Mouse (Mus musculus): ENCODE results near the gene Kcnip1. TPM values are rescaled to one million over a fixed set of nuclear protein-coding genes. Genes with fewer than 3 reads are reported as not detected.
A peak's percentile ranks its signal among the peaks of the same experiment; 100 is the strongest.

Gene Kcnip1
- polyA plus RNA-seq, 1 experiment from 2014 or later = 61.8 TPM

GRCm38 (mm10) chr11:33649358-33649757, 343.6 kb downstream of the Kcnip1 start:
- H3K27me3 ChIP-seq (replicated peaks; ENCODE audit: control insufficient read depth, insufficient read depth, low read length) = no peaks in the 10 kb centered on the region
- no peak overlapping the region for H3K4me2 ChIP-seq (ENCODE audit: low read length)
- H3K4me3 ChIP-seq (replicated peaks; ENCODE audit: low read length) = no peak overlapping the region
- ATAC-seq = no peak
- WGBS = 66% methylated on average over 2 of the region's 2 CpGs
- H3K36me3 ChIP-seq (ENCODE audit: control insufficient read depth, insufficient read depth) = no peaks in the 10 kb centered on the region
- H3K27ac ChIP-seq (ENCODE audit: low read length) = no peak overlapping the region
- no peaks in the 10 kb centered on the region for H3K9me3 ChIP-seq (ENCODE audit: control insufficient read depth, low read length)
- no peak overlapping the region for H3K9ac ChIP-seq (replicated peaks; ENCODE audit: low read depth, low read length)
- H3K4me1 ChIP-seq (replicated peaks; ENCODE audit: control insufficient read depth, insufficient read depth, low read length) = no peaks in the 10 kb centered on the region

GRCm38 (mm10) chr11:33637107-33637506, 355.8 kb downstream of the Kcnip1 start:
- Histone ChIP-seq H3K9ac (replicated peaks; ENCODE audit: low read depth, low read length) (no peak overlapping the region), H3K4me2 (ENCODE audit: low read length) (no peak overlapping the region), H3K4me3 (replicated peaks; ENCODE audit: low read length) (no peak overlapping the region), H3K4me1 (replicated peaks; ENCODE audit: control insufficient read depth, insufficient read depth, low read length) (no peaks in the 10 kb centered on the region), H3K36me3 (ENCODE audit: control insufficient read depth, insufficient read depth) (no peaks in the 10 kb centered on the region), H3K9me3 (ENCODE audit: control insufficient read depth, low read length) (no peaks in the 10 kb centered on the region), H3K27ac (ENCODE audit: low read length) (no peak overlapping the region), H3K27me3 (replicated peaks; ENCODE audit: control insufficient read depth, insufficient read depth, low read length) (no peaks in the 10 kb centered on the region)
- no peak for ATAC-seq
- 96% methylated on average over 2 of the region's 2 CpGs for WGBS

DNA sequence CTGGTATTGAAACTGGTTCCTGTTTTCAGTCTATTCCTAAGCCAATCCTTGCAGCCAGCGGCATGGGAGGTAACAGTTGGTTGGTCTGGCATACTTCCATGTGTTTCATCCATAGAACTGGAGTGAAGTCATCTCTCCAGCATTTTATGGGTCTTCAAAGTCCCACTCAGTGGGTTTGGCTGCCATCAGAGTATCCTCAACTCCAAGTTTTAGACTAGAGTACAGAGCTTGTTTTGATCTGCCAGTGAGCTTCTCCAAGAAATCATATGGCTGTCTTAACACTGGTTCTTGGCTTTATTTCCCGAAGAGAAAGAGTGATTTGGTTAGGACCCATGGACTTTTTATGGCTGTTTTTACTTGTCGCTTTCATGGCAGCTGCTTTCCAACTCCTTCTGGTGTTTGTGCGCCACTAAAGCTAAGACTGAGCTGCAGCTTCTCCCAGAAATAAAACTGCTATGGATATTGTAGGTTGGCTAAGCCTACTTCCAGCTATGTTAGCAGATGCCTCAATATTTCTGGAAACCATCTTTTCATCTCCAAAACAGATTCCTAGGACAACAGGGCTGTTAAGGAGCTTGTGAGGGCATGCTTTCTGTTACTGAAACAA, 365.7 kb downstream of the Kcnip1 start:
- no peaks in the 10 kb centered on the region for H3K9me3 ChIP-seq (ENCODE audit: control insufficient read depth, low read length)
- H3K27me3 ChIP-seq (replicated peaks; ENCODE audit: control insufficient read depth, insufficient read depth, low read length) = no peaks in the 10 kb centered on the region
- no peak overlapping the region for H3K4me3 ChIP-seq (replicated peaks; ENCODE audit: low read length)
- H3K4me1 ChIP-seq (replicated peaks; ENCODE audit: control insufficient read depth, insufficient read depth, low read length) = no peaks in the 10 kb centered on the region
- H3K36me3 ChIP-seq (ENCODE audit: control insufficient read depth, insufficient read depth) = no peaks in the 10 kb centered on the region
- H3K27ac ChIP-seq (ENCODE audit: low read length) = no peak overlapping the region
- ATAC-seq = peak; percentile 72
- WGBS = 78% methylated on average over 4 of the region's 4 CpGs
- H3K9ac ChIP-seq (replicated peaks; ENCODE audit: low read depth, low read length) = no peak overlapping the region
- no peak overlapping the region for H3K4me2 ChIP-seq (ENCODE audit: low read length)

GRCm38 (mm10) chr11:33614218-33614617, 378.7 kb downstream of the Kcnip1 start:
- H3K9me3 ChIP-seq (ENCODE audit: control insufficient read depth, low read length) = no peaks in the 10 kb centered on the region
- no peak overlapping the region for H3K4me3 ChIP-seq (replicated peaks; ENCODE audit: low read length)
- H3K4me2 ChIP-seq (ENCODE audit: low read length) = no peak overlapping the region
- peak; percentile 78 for ATAC-seq
- no peak overlapping the region for H3K9ac ChIP-seq (replicated peaks; ENCODE audit: low read depth, low read length)
- H3K27ac ChIP-seq (ENCODE audit: low read length) = no peak overlapping the region
- no peaks in the 10 kb centered on the region for H3K4me1 ChIP-seq (replicated peaks; ENCODE audit: control insufficient read depth, insufficient read depth, low read length)
- no peaks in the 10 kb centered on the region; the same call in 1 of the 2 replicates for H3K27me3 ChIP-seq (replicated peaks; ENCODE audit: control insufficient read depth, insufficient read depth, low read length)
- WGBS = 7% methylated on average over 15 of the region's 15 CpGs
- no peaks in the 10 kb centered on the region for H3K36me3 ChIP-seq (ENCODE audit: control insufficient read depth, insufficient read depth)

- H3K27ac ChIP-seq (ENCODE audit: low read length) = no peak overlapping the region
- ATAC-seq = no peak
- no peaks in the 10 kb centered on the region for H3K9me3 ChIP-seq (ENCODE audit: control insufficient read depth, low read length)
- no peaks in the 10 kb centered on the region for H3K4me1 ChIP-seq (replicated peaks; ENCODE audit: control insufficient read depth, insufficient read depth, low read length)
- H3K4me3 ChIP-seq (replicated peaks; ENCODE audit: low read length) = no peak overlapping the region
- no peak overlapping the region for H3K9ac ChIP-seq (replicated peaks; ENCODE audit: low read depth, low read length)
- no peaks in the 10 kb centered on the region for H3K36me3 ChIP-seq (ENCODE audit: control insufficient read depth, insufficient read depth)
- H3K4me2 ChIP-seq (ENCODE audit: low read length) = no peak overlapping the region
- WGBS = 66% methylated on average over 3 of the region's 3 CpGs
- H3K27me3 ChIP-seq (replicated peaks; ENCODE audit: control insufficient read depth, insufficient read depth, low read length) = no peaks in the 10 kb centered on the region; the same call in 1 of the 2 replicates
These were observed 385.2 kb downstream of the Kcnip1 start for GRCm38 (mm10) chr11:33607784-33608183.

GRCm38 (mm10) chr11:33603174-33603573, 389.8 kb downstream of the Kcnip1 start:
- Histone ChIP-seq H3K9me3 (ENCODE audit: control insufficient read depth, low read length) (no peaks in the 10 kb centered on the region), H3K4me3 (replicated peaks; ENCODE audit: low read length) (no peak overlapping the region), H3K9ac (replicated peaks; ENCODE audit: low read depth, low read length) (no peak overlapping the region), H3K4me1 (replicated peaks; ENCODE audit: control insufficient read depth, insufficient read depth, low read length) (peaks cover 3% of the 10 kb centered on the region; the same call in 1 of the 2 replicates), H3K27ac (ENCODE audit: low read length) (no peak overlapping the region), H3K4me2 (ENCODE audit: low read length) (no peak overlapping the region), H3K36me3 (ENCODE audit: control insufficient read depth, insufficient read depth) (no peaks in the 10 kb centered on the region), H3K27me3 (replicated peaks; ENCODE audit: control insufficient read depth, insufficient read depth, low read length) (no peaks in the 10 kb centered on the region)
- 62% methylated on average over 2 of the region's 2 CpGs for WGBS
- no peak for ATAC-seq

GRCm38 (mm10) chr11:33598986-33599385, 394.0 kb downstream of the Kcnip1 start, which contains the start of gene D130052B06Rik:
Gene D130052B06Rik, plus strand, starts transcription at chr11:33599302.
- Histone ChIP-seq H3K36me3 (ENCODE audit: control insufficient read depth, insufficient read depth) (no peaks in the 10 kb centered on the region), H3K9me3 (ENCODE audit: control insufficient read depth, low read length) (no peaks in the 10 kb centered on the region), H3K27me3 (replicated peaks; ENCODE audit: control insufficient read depth, insufficient read depth, low read length) (no peaks in the 10 kb centered on the region), H3K4me1 (replicated peaks; ENCODE audit: control insufficient read depth, insufficient read depth, low read length) (peaks cover 3% of the 10 kb centered on the region; the same call in 1 of the 2 replicates), H3K4me3 (replicated peaks; ENCODE audit: low read length) (no peak within 1 kb of the TSS), H3K9ac (replicated peaks; ENCODE audit: low read depth, low read length) (no peak within 1 kb of the TSS), H3K27ac (ENCODE audit: low read length) (no peak within 1 kb of the TSS), H3K4me2 (ENCODE audit: low read length) (no peak within 1 kb of the TSS)
- WGBS = 69% methylated on average over 4 of the region's 4 CpGs
- ATAC-seq = no peak

DNA sequence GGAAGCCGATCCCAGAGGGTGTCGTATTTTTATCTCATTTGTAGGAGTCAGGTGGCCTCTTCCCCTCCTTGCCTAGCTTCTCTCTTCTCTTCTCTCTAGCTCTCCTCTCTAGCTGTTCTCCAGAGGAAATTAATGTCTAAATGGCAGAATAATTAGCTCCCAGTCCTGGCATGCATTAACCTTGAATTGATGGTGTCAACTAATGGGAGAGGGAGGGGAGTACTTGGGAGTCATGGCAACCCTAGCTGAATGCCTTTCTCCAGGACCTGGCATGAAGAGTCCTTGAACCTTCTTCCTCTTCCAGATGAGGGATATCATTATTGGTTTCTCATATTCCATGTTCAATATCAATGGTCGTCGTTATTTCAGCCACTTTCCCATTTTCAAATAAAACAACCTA, 396.3 kb downstream of the Kcnip1 start:
- Histone ChIP-seq H3K4me1 (replicated peaks; ENCODE audit: control insufficient read depth, insufficient read depth, low read length) (peaks cover 2% of the 10 kb centered on the region; the same call in 1 of the 2 replicates), H3K9ac (replicated peaks; ENCODE audit: low read depth, low read length) (no peak overlapping the region), H3K36me3 (ENCODE audit: control insufficient read depth, insufficient read depth) (no peaks in the 10 kb centered on the region), H3K4me3 (replicated peaks; ENCODE audit: low read length) (no peak overlapping the region), H3K27me3 (replicated peaks; ENCODE audit: control insufficient read depth, insufficient read depth, low read length) (no peaks in the 10 kb centered on the region), H3K27ac (ENCODE audit: low read length) (no peak overlapping the region), H3K4me2 (ENCODE audit: low read length) (no peak overlapping the region), H3K9me3 (ENCODE audit: control insufficient read depth, low read length) (no peaks in the 10 kb centered on the region)
- 0 out of 2 replicates have a peak, but pooled peaks have one; percentile 28 for ATAC-seq
- 64% methylated on average over 4 of the region's 4 CpGs for WGBS

DNA sequence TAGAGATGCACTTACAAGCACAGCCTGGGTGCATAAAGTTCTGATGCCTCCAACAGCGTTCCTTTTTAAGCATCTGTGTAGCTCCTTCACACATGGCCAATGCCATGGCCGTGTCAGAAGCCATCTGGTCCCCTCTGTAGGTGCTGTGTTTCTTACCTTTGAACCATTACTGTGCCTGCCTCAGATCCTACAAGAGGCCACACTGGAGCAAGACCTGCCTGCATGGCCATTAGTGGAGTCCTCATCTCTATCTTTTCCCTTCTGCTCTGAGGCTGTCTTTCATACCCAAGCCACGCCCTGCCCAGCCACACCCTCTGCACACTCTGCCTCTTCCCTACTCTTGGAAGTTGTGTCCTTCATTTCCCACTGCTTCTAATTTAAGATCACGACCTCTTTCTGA, 400.1 kb downstream of the Kcnip1 start:
- no peaks in the 10 kb centered on the region for H3K4me1 ChIP-seq (replicated peaks; ENCODE audit: control insufficient read depth, insufficient read depth, low read length)
- no peak overlapping the region for H3K27ac ChIP-seq (ENCODE audit: low read length)
- H3K27me3 ChIP-seq (replicated peaks; ENCODE audit: control insufficient read depth, insufficient read depth, low read length) = no peaks in the 10 kb centered on the region
- H3K9ac ChIP-seq (replicated peaks; ENCODE audit: low read depth, low read length) = no peak overlapping the region
- no peak overlapping the region for H3K4me3 ChIP-seq (replicated peaks; ENCODE audit: low read length)
- WGBS = 87% methylated on average over 4 of the region's 4 CpGs
- H3K36me3 ChIP-seq (ENCODE audit: control insufficient read depth, insufficient read depth) = no peaks in the 10 kb centered on the region
- no peaks in the 10 kb centered on the region for H3K9me3 ChIP-seq (ENCODE audit: control insufficient read depth, low read length)
- ATAC-seq = no peak
- no peak overlapping the region for H3K4me2 ChIP-seq (ENCODE audit: low read length)

GRCm38 (mm10) chr11:33590771-33591170, 402.2 kb downstream of the Kcnip1 start:
- no peak overlapping the region for H3K27ac ChIP-seq (ENCODE audit: low read length)
- WGBS = 90% methylated on average over 3 of the region's 3 CpGs
- no peak overlapping the region for H3K4me2 ChIP-seq (ENCODE audit: low read length)
- no peak overlapping the region for H3K9ac ChIP-seq (replicated peaks; ENCODE audit: low read depth, low read length)
- no peak for ATAC-seq
- H3K27me3 ChIP-seq (replicated peaks; ENCODE audit: control insufficient read depth, insufficient read depth, low read length) = no peaks in the 10 kb centered on the region
- no peaks in the 10 kb centered on the region for H3K36me3 ChIP-seq (ENCODE audit: control insufficient read depth, insufficient read depth)
- H3K4me3 ChIP-seq (replicated peaks; ENCODE audit: low read length) = no peak overlapping the region
- no peaks in the 10 kb centered on the region for H3K4me1 ChIP-seq (replicated peaks; ENCODE audit: control insufficient read depth, insufficient read depth, low read length)
- H3K9me3 ChIP-seq (ENCODE audit: control insufficient read depth, low read length) = no peaks in the 10 kb centered on the region
